Mouse (Mus musculus): ENCODE data around the gene A630095N17Rik. TPM values are rescaled to one million over a fixed set of nuclear protein-coding genes. Genes with fewer than 3 reads are reported as not detected.

A630095N17Rik gene
- polyA plus RNA-seq, 1 experiment = not detected

DNA sequence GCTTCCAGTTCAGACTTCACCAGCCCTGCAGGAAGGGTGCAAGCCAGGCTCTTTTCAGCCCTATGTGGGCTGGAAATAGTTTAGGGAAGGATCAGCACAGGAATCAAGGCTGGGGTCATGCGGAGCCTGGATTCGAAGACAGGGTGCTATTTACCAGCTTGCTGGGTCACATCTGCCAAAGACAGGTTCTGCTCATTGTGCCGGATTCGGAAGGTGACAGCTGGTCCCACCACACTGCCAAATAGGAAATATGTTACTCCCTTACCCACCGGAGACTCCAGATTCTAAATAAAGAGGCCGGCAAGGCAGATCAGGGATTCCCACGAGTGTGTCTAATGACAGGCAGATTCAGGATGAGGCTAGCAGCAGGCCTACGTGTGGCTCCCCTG lies 22.7 kb upstream of the A630095N17Rik start:
- WGBS = 54% methylated on average over 8 of the region's 8 CpGs
- TF ChIP-seq CTCF (IDR thresholded peaks at IDR 0.05; ENCODE audit: insufficient read depth, low read depth, low read length) (no peak), POLR2A (IDR thresholded peaks at IDR 0.05; ENCODE audit: insufficient read depth, low read depth, low read length) (no peak)
- Histone ChIP-seq H3K4me3 (ENCODE audit: insufficient read depth, low read depth, low read length) (no peak overlapping the region), H3K4me1 (ENCODE audit: control insufficient read depth, insufficient read depth, low read length) (peaks cover 21% of the 10 kb centered on the region), H3K27ac (ENCODE audit: insufficient read depth, low read depth, low read length) (no peak overlapping the region)

DNA sequence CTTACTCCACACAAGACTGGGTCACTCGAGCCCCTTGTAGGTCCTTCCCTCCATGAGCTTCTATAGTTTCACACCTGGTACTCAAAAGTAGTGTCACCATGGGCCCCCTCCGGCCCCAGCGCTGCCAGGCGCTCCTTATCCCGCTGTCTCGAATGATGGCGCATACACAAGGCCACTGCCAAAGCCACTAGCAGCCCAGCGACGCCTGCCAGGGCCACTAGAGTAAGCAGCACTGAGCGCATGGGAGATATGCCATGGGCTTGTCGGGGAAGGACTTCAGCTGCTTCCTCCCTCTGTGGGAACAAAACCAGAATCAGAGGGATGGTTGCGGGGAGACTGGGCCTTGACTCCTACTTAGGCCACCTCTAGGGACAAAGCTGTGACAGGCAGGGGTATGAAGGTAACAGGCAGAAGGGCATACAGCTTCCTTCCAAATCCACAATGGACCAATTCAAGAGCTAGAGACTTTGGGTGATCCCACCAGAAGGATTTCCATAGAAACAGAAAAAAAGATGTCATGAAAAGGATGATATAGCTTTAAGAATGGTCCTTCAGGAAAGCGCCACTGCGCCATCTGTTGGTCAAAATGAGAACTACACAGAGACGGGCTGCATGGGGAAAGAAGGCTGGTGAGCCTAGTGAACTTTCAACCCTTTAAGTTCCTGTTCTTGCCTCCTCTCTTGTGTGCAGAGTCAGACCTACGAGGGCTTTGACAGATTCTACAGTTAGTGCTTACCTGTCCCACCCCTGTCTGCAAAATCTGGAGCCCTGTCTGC lies 22.1 kb upstream of the A630095N17Rik start:
- H3K4me3 ChIP-seq (ENCODE audit: insufficient read depth, low read depth, low read length) = no peak overlapping the region
- peaks cover 23% of the 10 kb centered on the region for H3K4me1 ChIP-seq (ENCODE audit: control insufficient read depth, insufficient read depth, low read length)
- TF ChIP-seq POLR2A (IDR thresholded peaks at IDR 0.05; ENCODE audit: insufficient read depth, low read depth, low read length) (no peak), CTCF (IDR thresholded peaks at IDR 0.05; ENCODE audit: insufficient read depth, low read depth, low read length) (peak; percentile 36; the same call in 1 of the 2 replicates)
- H3K27ac ChIP-seq (ENCODE audit: insufficient read depth, low read depth, low read length) = no peak overlapping the region
- 61% methylated on average over 16 of the region's 16 CpGs for WGBS

DNA sequence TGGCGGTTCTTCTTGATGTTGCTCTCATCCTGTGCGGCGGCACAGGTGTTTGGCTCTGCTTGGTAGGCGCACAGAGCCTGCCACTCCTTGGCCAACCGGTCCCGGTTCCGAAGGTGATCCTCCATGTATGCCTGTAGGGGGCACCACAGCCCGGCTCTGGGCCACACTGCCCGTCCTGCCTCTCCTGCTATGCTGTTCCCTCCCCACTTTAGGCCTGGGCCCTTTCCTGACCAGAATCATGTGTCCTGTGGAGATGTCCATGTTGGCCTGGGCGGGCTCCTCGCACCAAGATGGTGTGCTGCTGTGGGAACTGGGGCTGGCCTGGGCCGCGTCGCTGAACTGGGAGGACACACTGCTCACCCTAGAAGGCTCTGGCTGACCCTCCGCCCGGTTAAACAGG lies 21.1 kb upstream of the A630095N17Rik start:
- TF ChIP-seq CTCF (IDR thresholded peaks at IDR 0.05; ENCODE audit: insufficient read depth, low read depth, low read length) = no peak
- TF ChIP-seq POLR2A (IDR thresholded peaks at IDR 0.05; ENCODE audit: insufficient read depth, low read depth, low read length) = no peak
- Histone ChIP-seq H3K4me3 (ENCODE audit: insufficient read depth, low read depth, low read length) (no peak overlapping the region), H3K27ac (ENCODE audit: insufficient read depth, low read depth, low read length) (no peak overlapping the region), H3K4me1 (ENCODE audit: control insufficient read depth, insufficient read depth, low read length) (peaks cover 31% of the 10 kb centered on the region)
- 80% methylated on average over 16 of the region's 16 CpGs for WGBS

DNA sequence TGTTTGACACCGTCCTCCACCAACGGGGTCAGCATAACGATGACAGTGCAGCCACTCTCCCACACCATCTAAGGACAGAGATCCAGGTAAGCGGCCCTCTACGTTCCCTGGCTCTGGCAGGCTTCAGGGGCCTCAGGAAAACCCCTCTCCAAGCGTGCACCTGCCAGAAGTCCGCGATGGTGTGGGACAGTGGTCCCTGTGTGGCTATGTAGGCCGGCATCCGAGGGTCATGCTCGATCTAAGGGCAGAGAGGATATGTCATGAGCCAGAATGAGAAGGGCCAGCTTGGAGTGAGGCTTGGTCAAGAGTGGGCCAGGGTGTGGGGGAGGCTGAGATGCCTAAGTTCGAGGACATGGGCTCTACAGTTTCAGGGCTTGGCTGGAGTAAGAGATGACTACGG lies 20.4 kb upstream of the A630095N17Rik start:
- peaks cover 38% of the 10 kb centered on the region for H3K4me1 ChIP-seq (ENCODE audit: control insufficient read depth, insufficient read depth, low read length)
- WGBS = 79% methylated on average over 13 of the region's 13 CpGs
- H3K27ac ChIP-seq (ENCODE audit: insufficient read depth, low read depth, low read length) = no peak overlapping the region
- TF ChIP-seq POLR2A (IDR thresholded peaks at IDR 0.05; ENCODE audit: insufficient read depth, low read depth, low read length) (no peak), CTCF (IDR thresholded peaks at IDR 0.05; ENCODE audit: insufficient read depth, low read depth, low read length) (no peak)
- no peak overlapping the region for H3K4me3 ChIP-seq (ENCODE audit: insufficient read depth, low read depth, low read length)

DNA sequence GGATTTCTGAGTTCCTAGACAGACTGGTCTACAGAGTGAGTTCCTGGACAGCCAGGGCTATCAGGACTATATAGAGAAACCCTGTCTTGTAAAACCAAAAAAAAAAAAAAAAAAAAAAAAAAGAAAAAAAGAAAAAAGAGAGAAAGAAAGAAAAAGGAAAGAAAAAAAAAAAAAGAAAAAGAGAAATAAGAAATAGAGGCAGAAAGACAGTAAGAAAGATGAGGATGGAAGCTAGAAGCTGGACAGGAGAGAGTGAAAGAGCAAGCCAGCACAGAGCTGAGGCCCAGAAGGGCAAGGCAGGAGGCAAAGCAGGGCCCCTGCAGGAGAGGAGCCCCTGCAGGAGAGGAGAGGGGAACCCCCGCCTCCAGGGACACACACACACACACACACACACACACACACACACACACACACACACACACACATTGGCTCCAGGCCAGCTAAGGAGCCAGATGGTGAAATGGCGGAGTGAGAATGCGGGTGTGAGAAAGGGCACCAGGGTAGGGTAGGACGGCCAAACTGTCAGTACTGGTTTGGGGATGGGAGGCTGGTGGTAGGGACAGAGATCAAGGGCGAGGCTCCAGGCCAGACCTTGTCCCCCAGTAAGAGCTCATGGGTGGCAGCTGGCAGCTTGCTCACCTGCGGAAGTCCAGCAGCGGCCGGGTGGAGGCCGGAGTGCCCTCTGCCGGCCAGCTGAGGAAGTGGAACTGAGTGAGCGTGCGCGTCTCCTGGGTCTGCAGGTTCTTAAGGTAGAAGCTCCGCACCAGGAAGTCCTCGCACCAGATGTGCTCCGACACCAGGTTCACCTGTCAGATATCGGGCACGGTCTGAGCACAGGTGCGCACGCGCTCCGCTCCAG lies 19.4 kb upstream of the A630095N17Rik start:
- Histone ChIP-seq H3K4me1 (ENCODE audit: control insufficient read depth, insufficient read depth, low read length) (peaks cover 42% of the 10 kb centered on the region), H3K4me3 (ENCODE audit: insufficient read depth, low read depth, low read length) (peak overlapping the region; percentile 12), H3K27ac (ENCODE audit: insufficient read depth, low read depth, low read length) (0 out of 2 replicates have a peak overlapping the region, but pooled peaks have one; percentile 14)
- WGBS = 8% methylated on average over 21 of the region's 22 CpGs
- TF ChIP-seq POLR2A (IDR thresholded peaks at IDR 0.05; ENCODE audit: insufficient read depth, low read depth, low read length) (no peak), CTCF (IDR thresholded peaks at IDR 0.05; ENCODE audit: insufficient read depth, low read depth, low read length) (peak; percentile 87)

DNA sequence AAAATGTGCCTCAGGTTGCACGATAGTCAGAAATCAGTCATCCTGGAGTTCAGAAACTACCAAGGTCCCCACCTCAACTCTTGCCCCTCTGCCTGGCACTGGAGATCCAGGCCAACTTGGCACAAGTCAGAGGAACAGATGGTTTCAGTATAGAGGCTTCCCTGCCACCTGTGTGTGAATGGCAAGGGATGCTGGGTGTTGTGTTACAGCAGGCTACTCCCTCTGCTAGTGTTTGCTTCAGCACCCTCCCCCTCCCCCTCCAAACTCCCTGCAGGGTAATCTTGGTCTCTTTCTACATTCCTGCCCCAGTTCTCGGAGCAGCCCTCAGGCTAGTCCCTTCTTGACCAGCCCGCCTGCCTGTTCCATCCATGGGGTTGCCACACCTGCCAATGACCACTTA lies 18.6 kb upstream of the A630095N17Rik start:
- TF ChIP-seq POLR2A (IDR thresholded peaks at IDR 0.05; ENCODE audit: insufficient read depth, low read depth, low read length) (no peak), CTCF (IDR thresholded peaks at IDR 0.05; ENCODE audit: insufficient read depth, low read depth, low read length) (no peak)
- peaks cover 39% of the 10 kb centered on the region for H3K4me1 ChIP-seq (ENCODE audit: control insufficient read depth, insufficient read depth, low read length)
- H3K4me3 ChIP-seq (ENCODE audit: insufficient read depth, low read depth, low read length) = no peak overlapping the region
- no peak overlapping the region for H3K27ac ChIP-seq (ENCODE audit: insufficient read depth, low read depth, low read length)
- WGBS = 81% methylated on average over 3 of the region's 3 CpGs

DNA sequence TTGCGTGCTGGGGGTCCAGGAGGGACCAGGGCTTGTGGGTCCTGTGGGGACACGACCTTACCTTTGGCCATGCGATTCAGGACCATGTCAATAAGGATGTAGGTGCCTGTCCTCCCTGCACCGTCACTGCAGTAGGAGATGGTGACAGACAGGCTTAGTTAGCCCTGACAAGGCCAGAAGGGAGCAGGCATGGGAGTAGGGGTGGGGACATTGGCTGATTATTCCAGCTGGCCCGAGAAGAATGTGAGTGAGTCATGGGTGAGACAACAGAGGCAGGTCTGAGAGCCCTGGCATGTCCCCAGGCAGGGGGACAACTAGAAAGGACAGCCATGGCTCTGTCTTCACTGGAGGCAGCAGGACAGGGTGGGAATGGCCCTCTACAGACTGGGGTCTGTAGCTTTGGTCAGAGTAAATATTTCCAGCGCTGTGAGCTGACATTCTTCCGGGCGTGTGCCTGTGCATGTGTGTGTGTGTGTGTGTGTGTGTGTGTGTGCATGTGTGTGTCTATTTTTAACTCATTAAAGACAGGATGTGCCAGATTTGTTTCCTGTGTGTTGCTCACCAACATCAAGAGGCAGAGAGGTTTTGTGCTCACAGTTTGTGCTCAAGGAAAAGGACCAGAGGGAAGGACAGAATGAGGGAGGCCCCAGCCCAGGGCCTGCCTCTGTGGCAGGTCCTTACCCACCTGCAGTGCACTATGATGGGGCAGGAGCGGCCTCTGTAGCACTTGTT lies 16.3 kb upstream of the A630095N17Rik start:
- H3K27ac ChIP-seq (ENCODE audit: insufficient read depth, low read depth, low read length) = peak overlapping the region; percentile 47; the same call in 1 of the 2 replicates
- 38% methylated on average over 9 of the region's 9 CpGs for WGBS

DNA sequence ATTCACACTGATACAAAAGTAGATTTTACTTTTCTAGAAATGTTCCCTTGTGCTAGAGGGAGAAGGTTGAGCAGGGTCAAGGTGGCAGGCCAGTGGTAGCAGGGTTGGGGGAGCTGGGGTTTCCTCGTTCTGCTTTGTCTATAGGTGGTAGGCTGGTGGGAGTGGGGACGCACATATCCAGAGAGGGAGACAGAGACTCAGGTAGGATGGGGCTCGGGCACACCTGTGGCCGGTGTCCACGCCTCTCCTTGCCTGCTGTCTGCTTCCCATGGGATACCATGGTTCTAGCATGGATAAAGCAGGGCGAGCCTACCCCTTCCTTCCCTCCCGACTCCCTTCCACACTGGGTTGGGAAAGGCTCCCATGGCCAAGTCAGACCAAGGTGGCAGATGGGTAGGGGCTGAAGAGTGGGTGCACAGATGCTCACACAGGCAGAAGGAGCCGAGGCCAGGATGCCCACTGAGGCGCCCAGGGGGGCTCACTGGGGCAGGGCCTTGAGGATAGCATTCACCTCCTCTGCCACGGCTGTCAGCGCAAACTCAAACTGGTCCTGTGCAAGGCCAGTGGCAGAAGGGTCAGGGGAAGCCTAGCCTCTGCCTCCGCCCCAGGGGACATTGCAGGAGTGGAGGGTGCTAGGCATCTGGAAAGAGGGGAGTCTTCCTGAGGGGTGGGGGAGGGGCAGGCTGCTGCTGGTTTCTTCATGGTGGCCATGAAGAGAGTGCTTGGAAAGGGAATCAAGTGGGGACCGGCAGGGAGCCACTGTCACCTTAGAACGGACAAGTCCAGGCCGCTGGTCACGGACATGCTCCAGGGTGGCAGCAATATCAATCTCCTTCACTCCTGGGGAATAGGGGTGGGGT lies 15.4 kb upstream of the A630095N17Rik start:
- Histone ChIP-seq H3K4me1 (ENCODE audit: control insufficient read depth, insufficient read depth, low read length) (peaks cover 46% of the 10 kb centered on the region), H3K27ac (ENCODE audit: insufficient read depth, low read depth, low read length) (peak overlapping the region; percentile 47; the same call in 1 of the 2 replicates), H3K4me3 (ENCODE audit: insufficient read depth, low read depth, low read length) (no peak overlapping the region)
- TF ChIP-seq POLR2A (IDR thresholded peaks at IDR 0.05; ENCODE audit: insufficient read depth, low read depth, low read length) = no peak
- TF ChIP-seq CTCF (IDR thresholded peaks at IDR 0.05; ENCODE audit: insufficient read depth, low read depth, low read length) = no peak
- 80% methylated on average over 16 of the region's 16 CpGs for WGBS

More for the DNA sequence above, 16.3 kb upstream of the A630095N17Rik start:
- H3K4me3 ChIP-seq (ENCODE audit: insufficient read depth, low read depth, low read length) = no peak overlapping the region
- peaks cover 51% of the 10 kb centered on the region for H3K4me1 ChIP-seq (ENCODE audit: control insufficient read depth, insufficient read depth, low read length)
- no peak for TF ChIP-seq CTCF (IDR thresholded peaks at IDR 0.05; ENCODE audit: insufficient read depth, low read depth, low read length)
- no peak for TF ChIP-seq POLR2A (IDR thresholded peaks at IDR 0.05; ENCODE audit: insufficient read depth, low read depth, low read length)
